Comparison of ENCODE assay signal across 22 mouse cellular contexts in the genomic region with DNA sequence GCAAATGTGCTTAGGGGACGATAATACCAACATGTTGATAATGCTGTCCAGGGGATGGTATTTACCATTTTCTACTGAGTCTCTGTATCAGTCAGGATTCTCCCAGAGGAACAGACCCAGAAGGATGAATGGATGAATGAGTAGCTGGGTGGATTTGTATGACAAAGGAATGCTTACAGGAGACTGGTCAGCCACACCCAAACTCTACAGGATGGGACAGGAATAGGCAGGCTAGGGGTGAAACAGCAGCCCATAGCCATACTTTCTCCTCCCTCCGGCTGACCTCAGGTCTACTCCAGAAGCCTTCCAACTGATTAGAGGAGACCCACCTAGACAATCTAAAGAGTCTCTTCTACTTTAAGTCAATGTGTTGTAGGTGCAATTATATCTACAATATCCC. TPM values are rescaled to one million over a fixed set of nuclear protein-coding genes. Genes with fewer than 3 reads are reported as not detected.
"Had no signal": no experiment of that assay in that cellular context is flagged by ENCODE, and none has a peak within 500 bp of the region (broad histone marks: within the 10 kb centered on the region; RNA-seq: fewer than 3 reads in every experiment).

No protein-coding gene starts in this region.

- DNase-seq: lung, adult 18-20 months; lung, embryonic 14.5 days; lung, postnatal 10 days; retina, postnatal 1 day; right cerebral cortex, adult 18-20 months; right cerebral cortex, postnatal 25 days; right cerebral cortex, postnatal 4 days; spleen, adult 18-20 months; thymus, adult 2 months; thymus, postnatal 25 days; thymus, postnatal 4 days had no signal

- H3K4me1 ChIP-seq: megakaryocyte, embryonic 14.5 days; midbrain, embryonic 13.5 days; midbrain, embryonic 15.5 days; neural tube, embryonic 12.5 days; stomach, embryonic 15.5 days had no signal

- H3K9ac ChIP-seq: lung, embryonic 14.5 days; midbrain, embryonic 13.5 days; midbrain, embryonic 15.5 days; neural tube, embryonic 12.5 days; stomach, embryonic 15.5 days had no signal

- H3K27ac ChIP-seq: macrophage; midbrain, embryonic 13.5 days; midbrain, embryonic 15.5 days; neural tube, embryonic 12.5 days; stomach, embryonic 15.5 days; stomach, postnatal 0 days had no signal

- H3K4me3 ChIP-seq: megakaryocyte, embryonic 14.5 days; midbrain, embryonic 13.5 days; midbrain, embryonic 15.5 days; neural tube, embryonic 12.5 days; stomach, embryonic 15.5 days had no signal

- H3K9me3 ChIP-seq: midbrain, embryonic 15.5 days; neural tube, embryonic 12.5 days; stomach, embryonic 15.5 days had no signal

- ATAC-seq: midbrain, embryonic 13.5 days; midbrain, embryonic 15.5 days had no signal

- H3K27me3 ChIP-seq: midbrain, embryonic 13.5 days; midbrain, embryonic 15.5 days; neural tube, embryonic 12.5 days; stomach, embryonic 15.5 days had no signal

- H3K36me3 ChIP-seq: midbrain, embryonic 13.5 days; midbrain, embryonic 15.5 days; neural tube, embryonic 12.5 days; stomach, embryonic 15.5 days had no signal

RNA-seq across cellular contexts. Expression of a gene that starts 9.0 kb away (rescaled TPM):
- polyA plus RNA-seq: liver, embryonic 16.5 days; lung, embryonic 14.5 days; macrophage; midbrain, embryonic 13.5 days; midbrain, embryonic 15.5 days; midbrain, postnatal 0 days; neural tube, embryonic 12.5 days; neural tube, embryonic 14.5 days; small intestine, adult 2 months; thymus, adult 2 months had no signal
